Mouse (Mus musculus) forebrain, embryonic 15.5 days (tissue): ENCODE data around the gene Kif26b. TPM values are rescaled to one million over a fixed set of nuclear protein-coding genes. Genes with fewer than 3 reads are reported as not detected.

Source experiments
- ATAC-seq: fragments of 200-750 bp; cut with Nextera tagmentation; replicated peaks from 2 replicates; pipeline ENCODE4 v1.8.0; 2017; ENCODE audit warnings: mild to moderate bottlenecking, moderate TSS enrichment, moderate library complexity
- H3K27ac ChIP-seq: fragments of 300-500 bp; sonication (generic); replicated peaks from 2 replicates; pipeline ENCODE4 v1.5.1; 2015; ENCODE audit warnings: mild to moderate bottlenecking, inconsistent platforms
- H3K27me3 ChIP-seq: fragments of 300-500 bp; sonication (generic); 2 replicates; pipeline ENCODE4 v1.6.1; 2015; ENCODE audit warnings: inconsistent platforms
- H3K36me3 ChIP-seq: fragments of 300-500 bp; sonication (generic); 2 replicates; pipeline ENCODE4 v1.6.1; 2015; ENCODE audit warnings: mild to moderate bottlenecking, inconsistent platforms
- H3K4me1 ChIP-seq: fragments of 300-500 bp; sonication (generic); 2 replicates; pipeline ENCODE4 v1.6.1; 2015; ENCODE audit warnings: inconsistent platforms
- H3K4me2 ChIP-seq: fragments of 300-500 bp; sonication (generic); replicated peaks from 2 replicates; pipeline ENCODE4 v1.6.1; 2015; ENCODE audit warnings: mild to moderate bottlenecking, inconsistent platforms
- H3K4me3 ChIP-seq: fragments of 300-500 bp; sonication (generic); 2 replicates; pipeline ENCODE4 v1.5.1; 2015; ENCODE audit warnings: mild to moderate bottlenecking, inconsistent platforms
- H3K9ac ChIP-seq: fragments of 300-500 bp; sonication (generic); replicated peaks from 2 replicates; pipeline ENCODE4 v1.6.1; 2015; ENCODE audit warnings: mild to moderate bottlenecking, inconsistent platforms
- H3K9me3 ChIP-seq: fragments of 300-500 bp; sonication (generic); 2 replicates; pipeline ENCODE4 v1.6.1; 2016; ENCODE audit warnings: inconsistent platforms
- WGBS: fragments of 180-500 bp; shearing (Covaris S2); methylation state at CpG from one replicate; pipeline ENCODE4 v1.1.7; 2015; ENCODE audit warnings: mixed read lengths; 5-methylcytosine and 5-hydroxymethylcytosine counted together
- polyA plus RNA-seq: library from polyadenylated mRNA; unstranded; fragments of >200 nt; fragmentation: Nextera tagmentation; extraction: Ambion mirVana; gene quantifications from 2 replicates; pipeline ENCODE4 v1.2.1, GENCODE M21; 2015

Kif26b gene
- polyA plus RNA-seq, 1 experiment from 2014 or later: 4.3 TPM

- no peaks in the 10 kb centered on the region for H3K27me3 ChIP-seq
- no peak overlapping the region for H3K4me3 ChIP-seq
- H3K4me2 ChIP-seq: no peak overlapping the region
- H3K27ac ChIP-seq: no peak overlapping the region
- no peak overlapping the region for H3K9ac ChIP-seq
- no peak for ATAC-seq
- no peaks in the 10 kb centered on the region for H3K36me3 ChIP-seq
- no peaks in the 10 kb centered on the region for H3K9me3 ChIP-seq
- 81% methylated on average over 4 of the region's 4 CpGs for WGBS
- H3K4me1 ChIP-seq: no peaks in the 10 kb centered on the region
These were observed 148.8 kb downstream of the Kif26b start for GRCm38 (mm10) chr1:178677630-178678221.

GRCm38 (mm10) chr1:178683631-178684030, 154.7 kb downstream of the Kif26b start:
- no peak for ATAC-seq
- Histone ChIP-seq H3K9me3 (no peaks in the 10 kb centered on the region), H3K4me1 (no peaks in the 10 kb centered on the region; the same call in 1 of the 2 replicates), H3K36me3 (no peaks in the 10 kb centered on the region), H3K27me3 (no peaks in the 10 kb centered on the region), H3K9ac (no peak overlapping the region), H3K4me3 (no peak overlapping the region), H3K4me2 (no peak overlapping the region), H3K27ac (no peak overlapping the region)
- WGBS: 64% methylated on average over 10 of the region's 10 CpGs

GRCm38 (mm10) chr1:178684991-178685680, 156.2 kb downstream of the Kif26b start:
- Histone ChIP-seq H3K27ac (no peak overlapping the region), H3K4me3 (no peak overlapping the region), H3K27me3 (no peaks in the 10 kb centered on the region), H3K36me3 (no peaks in the 10 kb centered on the region), H3K9me3 (no peaks in the 10 kb centered on the region), H3K4me1 (no peaks in the 10 kb centered on the region; the same call in 1 of the 2 replicates), H3K4me2 (no peak overlapping the region), H3K9ac (no peak overlapping the region)
- ATAC-seq: no peak
- WGBS: 50% methylated on average over 8 of the region's 8 CpGs

GRCm38 (mm10) chr1:178686881-178687280, 158.0 kb downstream of the Kif26b start:
- Histone ChIP-seq H3K4me2 (no peak overlapping the region), H3K27ac (no peak overlapping the region), H3K4me1 (no peaks in the 10 kb centered on the region; the same call in 1 of the 2 replicates), H3K4me3 (no peak overlapping the region), H3K9ac (no peak overlapping the region), H3K36me3 (no peaks in the 10 kb centered on the region), H3K9me3 (no peaks in the 10 kb centered on the region), H3K27me3 (no peaks in the 10 kb centered on the region)
- ATAC-seq: no peak

GRCm38 (mm10) chr1:178689512-178689911, 160.6 kb downstream of the Kif26b start:
- WGBS: 60% methylated on average over 4 of the region's 4 CpGs
- no peak overlapping the region for H3K4me3 ChIP-seq

GRCm38 (mm10) chr1:178691679-178692078, 162.8 kb downstream of the Kif26b start:
- H3K4me1 ChIP-seq: no peaks in the 10 kb centered on the region
- H3K4me2 ChIP-seq: no peak overlapping the region
- no peaks in the 10 kb centered on the region for H3K9me3 ChIP-seq
- H3K27me3 ChIP-seq: no peaks in the 10 kb centered on the region
- H3K9ac ChIP-seq: no peak overlapping the region
- no peaks in the 10 kb centered on the region for H3K36me3 ChIP-seq
- WGBS: 81% methylated on average over 3 of the region's 3 CpGs
- no peak for ATAC-seq
- H3K4me3 ChIP-seq: no peak overlapping the region
- H3K27ac ChIP-seq: no peak overlapping the region

More at GRCm38 (mm10) chr1:178689512-178689911, 160.6 kb downstream of the Kif26b start:
- no peaks in the 10 kb centered on the region for H3K36me3 ChIP-seq
- ATAC-seq: no peak
- no peak overlapping the region for H3K4me2 ChIP-seq
- H3K9ac ChIP-seq: no peak overlapping the region
- no peaks in the 10 kb centered on the region for H3K27me3 ChIP-seq
- H3K4me1 ChIP-seq: no peaks in the 10 kb centered on the region
- H3K9me3 ChIP-seq: no peaks in the 10 kb centered on the region
- H3K27ac ChIP-seq: no peak overlapping the region

- Histone ChIP-seq H3K9ac (no peak overlapping the region), H3K4me3 (no peak overlapping the region), H3K36me3 (no peaks in the 10 kb centered on the region), H3K27ac (no peak overlapping the region), H3K4me2 (no peak overlapping the region), H3K27me3 (no peaks in the 10 kb centered on the region), H3K9me3 (no peaks in the 10 kb centered on the region), H3K4me1 (0 out of 2 replicates have a peak, but pooled peaks cover 2% of the 10 kb centered on the region)
- ATAC-seq: no peak
- WGBS: 44% methylated on average over 4 of the region's 4 CpGs
These were observed 171.2 kb downstream of the Kif26b start for GRCm38 (mm10) chr1:178700102-178700501.

- Histone ChIP-seq H3K4me3 (no peak overlapping the region), H3K27ac (no peak overlapping the region), H3K4me2 (no peak overlapping the region), H3K27me3 (no peaks in the 10 kb centered on the region), H3K36me3 (no peaks in the 10 kb centered on the region), H3K9me3 (no peaks in the 10 kb centered on the region), H3K4me1 (0 out of 2 replicates have a peak, but pooled peaks cover 2% of the 10 kb centered on the region), H3K9ac (no peak overlapping the region)
- WGBS: 68% methylated on average over 8 of the region's 8 CpGs
- no peak for ATAC-seq
These were observed 174.6 kb downstream of the Kif26b start for GRCm38 (mm10) chr1:178703496-178703895.

GRCm38 (mm10) chr1:178707925-178708351, 179.0 kb downstream of the Kif26b start:
- no peak overlapping the region for H3K4me2 ChIP-seq

GRCm38 (mm10) chr1:178708356-178708755, 179.4 kb downstream of the Kif26b start:
- Histone ChIP-seq H3K27ac (no peak overlapping the region), H3K4me1 (no peaks in the 10 kb centered on the region), H3K36me3 (no peaks in the 10 kb centered on the region), H3K27me3 (no peaks in the 10 kb centered on the region), H3K9ac (no peak overlapping the region), H3K9me3 (no peaks in the 10 kb centered on the region), H3K4me3 (no peak overlapping the region), H3K4me2 (no peak overlapping the region)
- no peak for ATAC-seq
- WGBS: 87% methylated on average over 1 of the region's 1 CpGs

More at GRCm38 (mm10) chr1:178707925-178708351, 179.0 kb downstream of the Kif26b start:
- H3K27me3 ChIP-seq: no peaks in the 10 kb centered on the region
- no peak overlapping the region for H3K4me3 ChIP-seq
- no peak for ATAC-seq
- H3K4me1 ChIP-seq: no peaks in the 10 kb centered on the region
- no peaks in the 10 kb centered on the region for H3K36me3 ChIP-seq
- H3K27ac ChIP-seq: no peak overlapping the region
- H3K9ac ChIP-seq: no peak overlapping the region
- WGBS: 86% methylated on average over 7 of the region's 7 CpGs
- H3K9me3 ChIP-seq: no peaks in the 10 kb centered on the region

GRCm38 (mm10) chr1:178712189-178712873, 183.4 kb downstream of the Kif26b start:
- no peaks in the 10 kb centered on the region for H3K27me3 ChIP-seq

GRCm38 (mm10) chr1:178714209-178714608, 185.3 kb downstream of the Kif26b start:
- no peak for ATAC-seq

More at GRCm38 (mm10) chr1:178712189-178712873, 183.4 kb downstream of the Kif26b start:
- Histone ChIP-seq H3K9ac (no peak overlapping the region), H3K4me1 (no peaks in the 10 kb centered on the region), H3K4me3 (no peak overlapping the region), H3K27ac (no peak overlapping the region), H3K36me3 (no peaks in the 10 kb centered on the region), H3K9me3 (no peaks in the 10 kb centered on the region), H3K4me2 (no peak overlapping the region)
- 89% methylated on average over 9 of the region's 9 CpGs for WGBS
- ATAC-seq: no peak

More at GRCm38 (mm10) chr1:178714209-178714608, 185.3 kb downstream of the Kif26b start:
- H3K9me3 ChIP-seq: no peaks in the 10 kb centered on the region
- no peaks in the 10 kb centered on the region for H3K36me3 ChIP-seq
- 94% methylated on average over 5 of the region's 5 CpGs for WGBS
- no peak overlapping the region for H3K27ac ChIP-seq
- H3K9ac ChIP-seq: no peak overlapping the region
- H3K4me2 ChIP-seq: no peak overlapping the region
- no peaks in the 10 kb centered on the region for H3K27me3 ChIP-seq
- no peaks in the 10 kb centered on the region for H3K4me1 ChIP-seq
- no peak overlapping the region for H3K4me3 ChIP-seq
